ENCODE assay signal across 8 mouse cellular contexts in genomic region chr10:127509837-127510701, GRCm38 (mm10). TPM values are rescaled to one million over a fixed set of nuclear protein-coding genes. Genes with fewer than 3 reads are reported as not detected.
A peak's percentile ranks its signal among the peaks of the same experiment; 100 is the strongest.
DNase-seq lines count a peak whose midpoint lies in the region; ATAC-seq and TF ChIP-seq lines count a peak whose summit lies in the region.

No protein-coding gene starts in this region.

- TF ChIP-seq EP300 in heart, postnatal 0 days (IDR thresholded peaks at IDR 0.05; ENCODE audit: low read depth), result no peak

- peak overlapping the region; percentile 64; the same call in 1 of the 2 replicates for H3K4me2 ChIP-seq in heart, postnatal 0 days (ENCODE audit: low read depth, low read length)
- peak overlapping the region; percentile 83 for H3K4me2 ChIP-seq in forebrain, postnatal 0 days (ENCODE audit: low read depth)
- peak overlapping the region; percentile 93 for H3K4me2 ChIP-seq in midbrain, embryonic 15.5 days

- H3K9ac ChIP-seq in heart, postnatal 0 days (replicated peaks; ENCODE audit: low read depth, low read length), result no peak overlapping the region
- H3K9ac ChIP-seq in forebrain, postnatal 0 days, result peak overlapping the region; percentile 59
- H3K9ac ChIP-seq in midbrain, embryonic 15.5 days, result peak overlapping the region; percentile 48

- WGBS in heart, postnatal 0 days, result 24% methylated on average over 17 of the region's 17 CpGs
- WGBS in forebrain, postnatal 0 days, result 8% methylated on average over 17 of the region's 17 CpGs
- 4% methylated on average over 17 of the region's 17 CpGs for WGBS in midbrain, embryonic 15.5 days

- no peaks in the 10 kb centered on the region for H3K36me3 ChIP-seq in heart, postnatal 0 days (replicated peaks; ENCODE audit: control insufficient read depth, insufficient read depth, low read length)
- no peaks in the 10 kb centered on the region for H3K36me3 ChIP-seq in forebrain, postnatal 0 days (ENCODE audit: insufficient read depth)
- no peaks in the 10 kb centered on the region for H3K36me3 ChIP-seq in midbrain, embryonic 15.5 days (replicated peaks)

- no peak for TF ChIP-seq POLR2A in brain, embryonic 14.5 days (IDR thresholded peaks at IDR 0.05; ENCODE audit: borderline replicate concordance, extremely low read depth, insufficient read depth, insufficient read length, poor library complexity, severe bottlenecking)

- no peaks in the 10 kb centered on the region for H3K9me3 ChIP-seq in heart, postnatal 0 days (replicated peaks; ENCODE audit: control insufficient read depth, low read length)
- H3K9me3 ChIP-seq in forebrain, postnatal 0 days (ENCODE audit: low read length), result no peaks in the 10 kb centered on the region
- no peaks in the 10 kb centered on the region for H3K9me3 ChIP-seq in midbrain, embryonic 15.5 days

- no peak for DNase-seq in heart, postnatal 0 days (ENCODE audit: low spot score)
- no peak for DNase-seq in heart, adult 9 months (ENCODE audit: low spot score in 2 of 2)
- DNase-seq in brain, embryonic 14.5 days (ENCODE audit: low read depth), result peak; percentile 96
- DNase-seq in forebrain, postnatal 0 days, result peak; percentile 70
- DNase-seq in frontal cortex, adult 2 months (ENCODE audit: extremely low spot score in 1 of 2, low spot score in 1 of 2), result no peak

- no peak overlapping the region for H3K27ac ChIP-seq in heart, postnatal 0 days (ENCODE audit: low read depth)
- H3K27ac ChIP-seq in forebrain, postnatal 0 days (ENCODE audit: low read depth, low read length), result peak overlapping the region; percentile 92
- peak overlapping the region; percentile 97 for H3K27ac ChIP-seq in midbrain, embryonic 15.5 days

- no peak for ATAC-seq in heart, postnatal 0 days (ENCODE audit: insufficient read depth, low read depth)
- ATAC-seq in forebrain, postnatal 0 days, result no peak
- ATAC-seq in midbrain, embryonic 15.5 days (replicated peaks), result no peak
- ATAC-seq in inflammation-experienced regulatory T-cells, adult 6 months, result no peak
- ATAC-seq in megakaryocyte, adult 5-6 weeks (ENCODE audit: poor library complexity, severe bottlenecking), result no peak

- TF ChIP-seq CTCF in heart, postnatal 0 days (IDR thresholded peaks at IDR 0.05; ENCODE audit: low read depth), result no peak
- TF ChIP-seq CTCF in brain, embryonic 14.5 days (IDR thresholded peaks at IDR 0.05; ENCODE audit: borderline replicate concordance, extremely low read depth, insufficient read depth, insufficient read length), result no peak
- no peak for TF ChIP-seq CTCF in forebrain, postnatal 0 days (IDR thresholded peaks at IDR 0.05; ENCODE audit: low read depth)

- H3K4me1 ChIP-seq in heart, postnatal 0 days (ENCODE audit: control insufficient read depth, insufficient read depth), result peaks cover 19% of the 10 kb centered on the region; the same call in 1 of the 2 replicates
- peaks cover 38% of the 10 kb centered on the region for H3K4me1 ChIP-seq in forebrain, postnatal 0 days (ENCODE audit: insufficient read depth)
- peaks cover 69% of the 10 kb centered on the region for H3K4me1 ChIP-seq in midbrain, embryonic 15.5 days

- H3K27me3 ChIP-seq in heart, postnatal 0 days (ENCODE audit: control insufficient read depth, insufficient read depth, low read length), result peaks cover 68% of the 10 kb centered on the region
- H3K27me3 ChIP-seq in forebrain, postnatal 0 days (ENCODE audit: insufficient read depth, low read length), result 0 out of 2 replicates have a peak, but pooled peaks cover 5% of the 10 kb centered on the region
- H3K27me3 ChIP-seq in midbrain, embryonic 15.5 days (replicated peaks), result peaks cover 10% of the 10 kb centered on the region; the same call in 1 of the 2 replicates

- peak overlapping the region; percentile 41; the same call in 1 of the 2 replicates for H3K4me3 ChIP-seq in heart, postnatal 0 days (ENCODE audit: low read depth, low read length)
- peak overlapping the region; percentile 43 for H3K4me3 ChIP-seq in forebrain, postnatal 0 days (ENCODE audit: low read depth, low read length)
- peak overlapping the region; percentile 41 for H3K4me3 ChIP-seq in midbrain, embryonic 15.5 days

RNA-seq across cellular contexts. Expression of gene Ndufa4l2, which starts 4.7 kb away (rescaled TPM):
- 43.8 and 68.3 TPM in 2 replicates for total RNA-seq in heart, postnatal 0 days (2014; rRNA removed; ENCODE audit: low replicate concordance)
- 46.4 and 47.6 TPM in 2 replicates for polyA plus RNA-seq in heart, postnatal 0 days (2015; fragmentation: Nextera tagmentation; extraction: Ambion mirVana)
- polyA plus RNA-seq in brain, embryonic 14.5 days (2012; rRNA removed), result 10.8 and 13.0 TPM in 2 replicates
- total RNA-seq in forebrain, postnatal 0 days (2014; rRNA removed), result 4.9 and 15.5 TPM in 2 replicates
- polyA plus RNA-seq in forebrain, postnatal 0 days (2015; fragmentation: Nextera tagmentation; extraction: Ambion mirVana), result 15.2 and 15.5 TPM in 2 replicates
- polyA plus RNA-seq in midbrain, embryonic 15.5 days (2015; fragmentation: Nextera tagmentation; extraction: Ambion mirVana), result 22.1 and 23.1 TPM in 2 replicates
- polyA plus RNA-seq in frontal cortex, adult 2 months (2012; rRNA removed), result 10.3 and 10.8 TPM in 2 replicates
- not detected for polyA plus RNA-seq in inflammation-experienced regulatory T-cells, adult 6 months (2017; shearing (Covaris generic))
- total RNA-seq in megakaryocyte, adult 5-6 weeks (2015), result not detected in 2 replicates
- not detected in 2 replicates for total RNA-seq in megakaryocyte, adult 5-6 weeks (2017)

RNA-seq across cellular contexts. Expression of gene Stac3, which starts 8.6 kb away (rescaled TPM):
- 0.08 TPM in 1 of 2 replicates, not detected in the other for total RNA-seq in heart, postnatal 0 days (2014; rRNA removed; ENCODE audit: low replicate concordance)
- polyA plus RNA-seq in heart, postnatal 0 days (2015; fragmentation: Nextera tagmentation; extraction: Ambion mirVana), result 0.30 TPM in 1 of 2 replicates, not detected in the other
- 6.8 and 9.8 TPM in 2 replicates for polyA plus RNA-seq in brain, embryonic 14.5 days (2012; rRNA removed)
- total RNA-seq in forebrain, postnatal 0 days (2014; rRNA removed), result 0.85 and 1.7 TPM in 2 replicates
- polyA plus RNA-seq in forebrain, postnatal 0 days (2015; fragmentation: Nextera tagmentation; extraction: Ambion mirVana), result 0.20 and 0.50 TPM in 2 replicates
- 1.4 and 2.4 TPM in 2 replicates for polyA plus RNA-seq in midbrain, embryonic 15.5 days (2015; fragmentation: Nextera tagmentation; extraction: Ambion mirVana)
- 8.8 and 9.8 TPM in 2 replicates for polyA plus RNA-seq in frontal cortex, adult 2 months (2012; rRNA removed)
- under 1 TPM in 1 of 3 experiments, not detected in 2; 0.35 TPM for polyA plus RNA-seq in inflammation-experienced regulatory T-cells, adult 6 months (2017; shearing (Covaris generic))
- 1.2 TPM in 1 of 2 replicates, not detected in the other for total RNA-seq in megakaryocyte, adult 5-6 weeks (2015)
- 0.40 TPM in 1 of 2 replicates, not detected in the other for total RNA-seq in megakaryocyte, adult 5-6 weeks (2017)

RNA-seq across cellular contexts. Expression of gene Shmt2, which starts 12.2 kb away (rescaled TPM):
- total RNA-seq in heart, postnatal 0 days (2014; rRNA removed; ENCODE audit: low replicate concordance), result 109 and 161 TPM in 2 replicates
- 47.9 and 51.5 TPM in 2 replicates for polyA plus RNA-seq in heart, postnatal 0 days (2015; fragmentation: Nextera tagmentation; extraction: Ambion mirVana)
- polyA plus RNA-seq in brain, embryonic 14.5 days (2012; rRNA removed), result 80.8 and 100 TPM in 2 replicates
- total RNA-seq in forebrain, postnatal 0 days (2014; rRNA removed), result 31.5 and 43.8 TPM in 2 replicates
- 39.0 and 39.9 TPM in 2 replicates for polyA plus RNA-seq in forebrain, postnatal 0 days (2015; fragmentation: Nextera tagmentation; extraction: Ambion mirVana)
- 49.4 and 50.7 TPM in 2 replicates for polyA plus RNA-seq in midbrain, embryonic 15.5 days (2015; fragmentation: Nextera tagmentation; extraction: Ambion mirVana)
- polyA plus RNA-seq in frontal cortex, adult 2 months (2012; rRNA removed), result 45.3 and 46.6 TPM in 2 replicates
- polyA plus RNA-seq in inflammation-experienced regulatory T-cells, adult 6 months (2017; shearing (Covaris generic)), result 10 to 100 TPM; 38.2 to 43.2 (median 42.9) TPM
- total RNA-seq in megakaryocyte, adult 5-6 weeks (2015), result 31.3 and 31.9 TPM in 2 replicates
- 27.8 and 33.1 TPM in 2 replicates for total RNA-seq in megakaryocyte, adult 5-6 weeks (2017)

RNA-seq across cellular contexts. Expression of gene Nxph4, which starts 24.3 kb away (rescaled TPM):
- total RNA-seq in heart, postnatal 0 days (2014; rRNA removed; ENCODE audit: low replicate concordance), result not detected in 2 replicates
- 0.41 and 0.49 TPM in 2 replicates for polyA plus RNA-seq in heart, postnatal 0 days (2015; fragmentation: Nextera tagmentation; extraction: Ambion mirVana)
- 19.9 and 48.8 TPM in 2 replicates for polyA plus RNA-seq in brain, embryonic 14.5 days (2012; rRNA removed)
- 2.1 and 2.2 TPM in 2 replicates for total RNA-seq in forebrain, postnatal 0 days (2014; rRNA removed)
- polyA plus RNA-seq in forebrain, postnatal 0 days (2015; fragmentation: Nextera tagmentation; extraction: Ambion mirVana), result 19.9 and 22.6 TPM in 2 replicates
- polyA plus RNA-seq in midbrain, embryonic 15.5 days (2015; fragmentation: Nextera tagmentation; extraction: Ambion mirVana), result 93.7 and 114 TPM in 2 replicates
- 9.3 and 12.1 TPM in 2 replicates for polyA plus RNA-seq in frontal cortex, adult 2 months (2012; rRNA removed)
- polyA plus RNA-seq in inflammation-experienced regulatory T-cells, adult 6 months (2017; shearing (Covaris generic)), result not detected
- total RNA-seq in megakaryocyte, adult 5-6 weeks (2015), result not detected in 2 replicates
- total RNA-seq in megakaryocyte, adult 5-6 weeks (2017), result not detected in 2 replicates

Comparison
In these comparisons a context has a peak if more than half of its experiments do, and no peak if none do; other contexts are left out.
1. DNase-seq: peak in brain, embryonic 14.5 days (single experiment) and forebrain, postnatal 0 days (single experiment); none in heart, postnatal 0 days (single experiment), heart, adult 9 months (0 of 2) and frontal cortex, adult 2 months (0 of 2).
2. RNA of gene Ndufa4l2, which starts 4.7 kb away (polyA plus RNA-seq): 46.4 to 47.6 TPM in heart, postnatal 0 days, 22.1 to 23.1 TPM in midbrain, embryonic 15.5 days, 15.2 to 15.5 TPM in forebrain, postnatal 0 days, 10.8 to 13.0 TPM in brain, embryonic 14.5 days and 10.3 to 10.8 TPM in frontal cortex, adult 2 months; not detected in inflammation-experienced regulatory T-cells, adult 6 months; every median in the first group is over 10 times any median in the second.
3. Peak in every context shown above with its lines, with median percentiles within 50 percentile points of each other: H3K4me2 ChIP-seq and H3K4me3 ChIP-seq.